Comparison of ENCODE assay signal across 8 mouse cellular contexts in genomic region chr5:142702511-142703138, GRCm38 (mm10). TPM values are rescaled to one million over a fixed set of nuclear protein-coding genes. Genes with fewer than 3 reads are reported as not detected.
A peak's percentile ranks its signal among the peaks of the same experiment; 100 is the strongest.
DNase-seq lines count a peak whose midpoint lies in the region; ATAC-seq and TF ChIP-seq lines count a peak whose summit lies in the region.

No protein-coding gene starts in this region.

- H3K36me3 ChIP-seq in kidney, adult 2 months (ENCODE audit: control insufficient read depth, insufficient read depth, low read length) = no peaks in the 10 kb centered on the region
- H3K36me3 ChIP-seq in embryonic facial prominence, embryonic 12.5 days = no peaks in the 10 kb centered on the region
- no peaks in the 10 kb centered on the region for H3K36me3 ChIP-seq in intestine, embryonic 15.5 days
- H3K36me3 ChIP-seq in midbrain, embryonic 16.5 days (ENCODE audit: control insufficient read depth, insufficient read depth, low read length) = peaks cover 4% of the 10 kb centered on the region; the same call in 1 of the 2 replicates

- WGBS in kidney, adult 2 months = 19% methylated on average over 18 of the region's 18 CpGs
- 23% methylated on average over 18 of the region's 18 CpGs for WGBS in embryonic facial prominence, embryonic 12.5 days
- WGBS in intestine, embryonic 15.5 days = 20% methylated on average over 18 of the region's 18 CpGs
- 17% methylated on average over 18 of the region's 18 CpGs for WGBS in midbrain, embryonic 16.5 days

- ATAC-seq in embryonic facial prominence, embryonic 12.5 days (ENCODE audit: insufficient number of reproducible peaks, insufficient read depth, low FRiP score, low TSS enrichment) = no peak
- peak; percentile 5; the same call in 1 of the 2 replicates for ATAC-seq in intestine, embryonic 15.5 days
- ATAC-seq in midbrain, embryonic 16.5 days = no peak
- no peak for ATAC-seq in CD4-positive, CD25-positive, alpha-beta regulatory T cell, adult 4 months

- TF ChIP-seq CTCF in kidney, adult 2 months (conservative IDR thresholded peaks at IDR 0.05; ENCODE audit: insufficient read depth, insufficient read length, low read depth, low read length) = no peak

- no peak for DNase-seq in kidney, adult 2 months
- no peak for DNase-seq in kidney, adult 18-20 months
- DNase-seq in left cerebral cortex, postnatal 36 days (ENCODE audit: low spot score in 2 of 2) = no peak
- DNase-seq in frontal cortex, adult 2 months (ENCODE audit: extremely low spot score in 1 of 2, low spot score in 1 of 2) = no peak

- H3K27me3 ChIP-seq in kidney, adult 2 months (replicated peaks; ENCODE audit: control insufficient read depth, insufficient read depth, low read length) = peaks cover 5% of the 10 kb centered on the region; the same call in 1 of the 2 replicates
- H3K27me3 ChIP-seq in embryonic facial prominence, embryonic 12.5 days = peaks cover 28% of the 10 kb centered on the region
- H3K27me3 ChIP-seq in intestine, embryonic 15.5 days (replicated peaks) = peaks cover 10% of the 10 kb centered on the region
- no peaks in the 10 kb centered on the region for H3K27me3 ChIP-seq in midbrain, embryonic 16.5 days (ENCODE audit: control insufficient read depth, insufficient read depth, low read depth, low read length)

- H3K27ac ChIP-seq in kidney, adult 2 months (ENCODE audit: insufficient read depth, low read depth, low read length) = no peak overlapping the region
- H3K27ac ChIP-seq in embryonic facial prominence, embryonic 12.5 days = no peak overlapping the region
- no peak overlapping the region for H3K27ac ChIP-seq in intestine, embryonic 15.5 days
- H3K27ac ChIP-seq in midbrain, embryonic 16.5 days (ENCODE audit: low read length) = no peak overlapping the region

- no peaks in the 10 kb centered on the region for H3K9me3 ChIP-seq in embryonic facial prominence, embryonic 12.5 days
- H3K9me3 ChIP-seq in intestine, embryonic 15.5 days = no peaks in the 10 kb centered on the region
- no peaks in the 10 kb centered on the region for H3K9me3 ChIP-seq in midbrain, embryonic 16.5 days (replicated peaks; ENCODE audit: control insufficient read depth, low read length, poor library complexity, severe bottlenecking)

- H3K4me3 ChIP-seq in kidney, adult 2 months (ENCODE audit: insufficient read depth, low read depth, low read length) = peak overlapping the region; percentile 34
- peak overlapping the region; percentile 59 for H3K4me3 ChIP-seq in embryonic facial prominence, embryonic 12.5 days
- H3K4me3 ChIP-seq in intestine, embryonic 15.5 days (replicated peaks) = peak overlapping the region; percentile 62
- peak overlapping the region; percentile 67 for H3K4me3 ChIP-seq in midbrain, embryonic 16.5 days (ENCODE audit: low read depth, low read length)

- no peaks in the 10 kb centered on the region for H3K4me1 ChIP-seq in kidney, adult 2 months (ENCODE audit: control insufficient read depth, insufficient read depth, low read length)
- peaks cover 15% of the 10 kb centered on the region for H3K4me1 ChIP-seq in embryonic facial prominence, embryonic 12.5 days
- peaks cover 13% of the 10 kb centered on the region for H3K4me1 ChIP-seq in intestine, embryonic 15.5 days (replicated peaks)
- H3K4me1 ChIP-seq in midbrain, embryonic 16.5 days (ENCODE audit: control insufficient read depth, insufficient read depth, low read length) = peaks cover 23% of the 10 kb centered on the region

- TF ChIP-seq POLR2A in kidney, adult 2 months (IDR thresholded peaks at IDR 0.05; ENCODE audit: low read depth, low read length) = no peak

- intact Hi-C loops in left cerebral cortex, postnatal 36 days (cut with DNase I) = loop anchor here (10.0 kb wide), 1 partner anchor 208 kb away; no protein-coding TSS in a partner anchor

- H3K4me2 ChIP-seq in embryonic facial prominence, embryonic 12.5 days (replicated peaks) = peak overlapping the region; percentile 85
- H3K4me2 ChIP-seq in intestine, embryonic 15.5 days (replicated peaks) = peak overlapping the region; percentile 100
- H3K4me2 ChIP-seq in midbrain, embryonic 16.5 days (ENCODE audit: low read length) = peak overlapping the region; percentile 86

- peak overlapping the region; percentile 57 for H3K9ac ChIP-seq in embryonic facial prominence, embryonic 12.5 days
- peak overlapping the region; percentile 60 for H3K9ac ChIP-seq in intestine, embryonic 15.5 days
- H3K9ac ChIP-seq in midbrain, embryonic 16.5 days (ENCODE audit: low read depth, low read length) = peak overlapping the region; percentile 91

RNA-seq across cellular contexts. Expression of gene Slc29a4, which starts 10.3 kb away (rescaled TPM):
- polyA plus RNA-seq in kidney, adult 2 months (2012; rRNA removed) = 0.92 and 1.1 TPM in 2 replicates
- 15.7 and 19.0 TPM in 2 replicates for polyA plus RNA-seq in embryonic facial prominence, embryonic 12.5 days (2016; fragmentation: Nextera tagmentation; extraction: Ambion mirVana)
- polyA plus RNA-seq in intestine, embryonic 15.5 days (2015; fragmentation: Nextera tagmentation; extraction: Ambion mirVana) = 6.3 and 8.4 TPM in 2 replicates
- polyA plus RNA-seq in midbrain, embryonic 16.5 days (2015; fragmentation: Nextera tagmentation; extraction: Ambion mirVana) = 83.1 and 84.7 TPM in 2 replicates
- under 1 TPM in 1 of 2 experiments, not detected in 1; 0.11 TPM for polyA plus RNA-seq in CD4-positive, CD25-positive, alpha-beta regulatory T cell, adult 4 months (2017; shearing (Covaris generic))
- total RNA-seq in left cerebral cortex, postnatal 36 days (2021) = 10 to 100 TPM in 1 of 2 experiments, 1 to 10 TPM in 1; 8.9 to 17.0 TPM
- 14.6 and 19.2 TPM in 2 replicates for polyA plus RNA-seq in frontal cortex, adult 2 months (2012; rRNA removed)
